Mouse (Mus musculus) fibroblast of lung, adult 2 months (primary cell): ENCODE results near the gene Mef2c.

Experiments used
- DNase-seq: peaks from one replicate; pipeline ENCODE4 v3.0.0-alpha.2; 2011; ENCODE audit warnings: low read depth

Mef2c gene

GRCm38 (mm10) chr13:83610124-83610523 is 106.3 kb downstream of the Mef2c start:
- DNase-seq: no peak

- DNase-seq: no peak
Measured at GRCm38 (mm10) chr13:83612195-83612594, 108.4 kb downstream of the Mef2c start.

GRCm38 (mm10) chr13:83615875-83616274 is 112.0 kb downstream of the Mef2c start:
- DNase-seq: no peak

- DNase-seq: no peak
Measured at GRCm38 (mm10) chr13:83624651-83625050, 120.8 kb downstream of the Mef2c start.

DNA sequence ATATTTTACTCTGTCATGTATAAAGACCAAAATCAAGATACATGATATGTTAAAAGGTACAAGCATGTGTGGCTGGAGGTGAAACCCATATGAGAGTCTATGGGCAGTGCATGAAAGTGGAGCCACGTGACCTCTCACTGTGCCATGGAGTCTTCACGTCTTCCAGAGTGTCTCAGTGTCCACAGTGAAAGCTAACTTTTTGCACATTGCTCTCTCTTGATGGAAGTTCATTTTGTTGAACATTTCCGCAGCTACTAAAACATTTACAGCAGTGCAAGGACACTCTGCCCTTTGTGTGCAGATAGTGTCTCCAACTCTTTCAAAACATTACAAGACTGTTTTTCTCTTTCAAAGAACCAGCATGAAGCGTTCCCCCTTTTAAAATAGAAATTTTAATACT is 123.6 kb downstream of the Mef2c start:
- no peak for DNase-seq

DNA sequence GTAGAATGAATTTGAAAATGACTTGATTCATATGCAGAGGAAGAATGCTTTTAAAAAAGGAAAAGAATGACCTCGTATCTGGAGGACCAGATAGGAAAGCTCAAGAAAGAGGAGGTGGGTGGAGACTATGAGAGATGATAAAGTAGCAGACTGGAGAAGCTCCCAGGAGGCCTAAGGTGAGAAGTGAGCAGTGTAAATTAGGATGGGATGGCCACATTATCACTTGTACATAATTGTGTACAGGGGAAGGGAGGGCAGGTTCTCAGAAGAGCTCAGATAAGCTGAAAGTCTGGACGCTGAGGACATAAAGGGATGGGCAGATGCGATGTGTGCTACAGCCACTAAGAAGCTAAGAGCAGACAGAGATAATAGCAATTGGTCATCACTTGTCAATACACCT is 124.3 kb downstream of the Mef2c start:
- DNase-seq: no peak

- no peak for DNase-seq
Measured at GRCm38 (mm10) chr13:83633155-83633554, 129.3 kb downstream of the Mef2c start.

- no peak for DNase-seq
Measured at GRCm38 (mm10) chr13:83635218-83635617, 131.4 kb downstream of the Mef2c start.

GRCm38 (mm10) chr13:83637666-83638065 is 133.8 kb downstream of the Mef2c start:
- DNase-seq: no peak

DNA sequence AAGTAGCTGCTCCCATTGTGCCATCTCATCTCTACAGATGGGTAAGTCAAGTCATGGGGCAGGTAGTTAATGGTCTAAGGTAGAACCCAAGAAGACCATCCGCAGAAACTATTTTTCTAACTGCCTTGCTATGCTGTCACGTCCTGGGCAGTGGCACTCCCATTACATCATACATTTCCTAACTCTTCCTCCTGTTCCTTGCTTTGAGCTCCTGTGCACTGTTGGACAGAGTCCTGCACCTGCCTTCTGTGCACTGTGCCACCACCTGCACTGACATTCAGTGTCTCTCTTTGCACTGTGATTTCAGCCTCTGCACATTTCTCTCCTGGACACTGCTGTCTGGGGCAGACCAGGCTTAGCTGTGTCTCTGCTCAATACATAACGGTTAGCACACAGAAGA is 134.9 kb downstream of the Mef2c start:
- DNase-seq: no peak

GRCm38 (mm10) chr13:83649051-83649450 is 145.2 kb downstream of the Mef2c start:
- DNase-seq: no peak

DNA sequence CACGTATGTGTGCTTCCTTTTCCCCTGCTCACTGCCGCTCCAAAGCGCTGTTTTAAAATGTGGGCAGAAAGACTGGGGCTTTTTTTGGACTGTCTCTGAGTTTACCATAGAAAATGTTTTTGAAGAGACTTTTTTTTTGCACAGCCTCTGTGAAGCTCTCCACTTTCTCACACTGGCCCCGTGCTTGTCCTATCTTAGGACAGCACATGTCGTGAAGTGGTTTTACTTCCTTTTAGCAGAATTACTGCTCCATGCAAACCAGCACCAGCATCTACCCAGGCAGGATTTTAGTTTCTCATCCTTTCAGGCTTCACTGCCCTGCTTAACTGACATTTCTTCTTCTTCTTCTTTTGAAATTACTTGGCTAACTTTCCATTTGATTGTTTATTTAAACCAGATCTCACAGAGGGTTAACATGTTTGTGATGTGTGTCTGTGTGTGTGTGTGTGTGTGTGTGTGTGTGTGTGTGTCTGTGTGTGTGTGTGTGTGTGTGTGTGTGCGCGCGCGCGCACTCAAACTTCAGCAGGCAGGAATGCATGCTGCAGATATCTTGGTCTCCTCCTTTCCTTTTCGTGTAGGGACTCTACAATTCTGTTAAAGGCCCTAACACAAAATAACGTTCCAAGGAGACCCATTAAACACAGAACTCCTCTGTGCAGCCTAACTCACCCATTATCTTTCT is 146.1 kb downstream of the Mef2c start:
- no peak for DNase-seq

DNA sequence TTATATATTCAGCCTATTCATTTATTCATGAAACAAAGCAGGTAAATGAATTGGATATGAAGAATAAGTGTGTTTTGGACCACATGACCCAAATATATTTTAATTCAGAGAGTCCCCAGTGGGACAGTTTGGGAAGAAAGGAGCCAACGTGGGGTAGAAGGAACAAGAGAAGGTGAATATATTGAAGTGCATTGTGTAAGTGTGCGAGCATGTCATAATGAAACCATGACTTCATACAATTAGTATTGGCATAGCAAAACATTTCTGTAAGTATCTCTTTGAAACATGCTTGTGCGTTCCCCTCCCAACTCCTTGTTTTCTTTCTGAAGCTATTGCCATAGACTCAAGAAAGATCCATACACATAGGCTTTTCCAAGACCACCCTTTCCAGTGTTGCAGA is 147.0 kb downstream of the Mef2c start:
- no peak for DNase-seq

GRCm38 (mm10) chr13:83651941-83652548 is 148.2 kb downstream of the Mef2c start:
- DNase-seq: peak; percentile 12

GRCm38 (mm10) chr13:83652560-83652959 is 148.7 kb downstream of the Mef2c start:
- peak; percentile 1 for DNase-seq

GRCm38 (mm10) chr13:83654889-83655769 is 151.3 kb downstream of the Mef2c start:
- peak; percentile 67 for DNase-seq

- DNase-seq: no peak
Measured at GRCm38 (mm10) chr13:83656094-83656493, 152.3 kb downstream of the Mef2c start.

DNA sequence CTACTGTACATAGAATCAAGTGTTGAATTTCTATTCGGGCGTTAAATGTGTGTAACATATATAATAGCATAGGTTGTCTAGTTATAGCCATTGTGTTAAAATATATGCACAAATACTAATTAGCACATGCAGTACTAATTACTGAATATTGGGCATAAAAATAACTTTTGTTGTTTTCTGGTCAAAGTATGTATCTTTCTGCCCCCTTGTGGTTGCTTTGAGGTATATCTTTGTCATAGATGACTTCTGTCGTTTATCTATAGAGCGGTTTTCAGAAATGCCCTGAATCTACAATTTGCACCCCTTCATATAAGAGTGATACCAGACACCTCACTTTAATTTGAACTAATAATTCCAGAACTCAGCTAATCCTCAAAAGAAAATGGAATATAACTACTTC is 152.9 kb downstream of the Mef2c start:
- DNase-seq: peak; percentile 4

DNA sequence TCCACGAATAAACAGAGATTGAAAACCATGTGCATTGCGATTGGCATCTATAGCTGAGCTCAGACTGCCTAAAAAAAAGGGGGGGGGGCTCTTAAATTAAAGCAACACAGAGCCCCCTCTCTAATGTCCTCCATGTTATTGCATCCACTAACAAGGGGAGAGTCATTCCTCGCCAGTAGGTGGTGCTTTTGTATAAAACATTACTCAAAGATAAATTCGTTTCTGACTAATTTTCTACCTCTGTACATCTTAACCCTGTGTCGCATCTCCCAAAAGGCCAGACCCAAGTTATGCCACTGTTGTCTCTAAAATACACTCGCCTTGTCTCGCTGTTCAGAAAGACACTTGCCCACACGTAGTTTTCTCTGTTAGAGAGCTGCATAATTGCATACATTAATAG is 156.9 kb downstream of the Mef2c start:
- DNase-seq: no peak

DNA sequence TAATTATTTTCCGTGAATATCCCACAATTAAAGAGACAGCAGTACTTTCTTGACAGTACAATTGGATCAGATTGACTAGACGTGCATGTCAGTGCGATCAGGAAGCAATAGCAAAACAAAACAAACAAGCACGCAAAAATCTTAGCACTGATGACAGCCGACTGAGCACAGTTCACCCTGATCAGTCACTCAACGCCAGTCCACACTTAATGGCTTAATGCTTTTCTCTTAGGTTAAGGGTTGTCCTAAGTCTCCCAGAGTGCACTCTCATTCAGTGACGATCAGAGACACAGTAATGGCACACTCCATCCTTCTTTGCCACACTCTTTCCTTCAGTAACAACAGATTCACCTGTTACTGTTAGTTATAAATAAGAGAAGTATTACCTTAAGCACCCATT is 157.3 kb downstream of the Mef2c start:
- no peak for DNase-seq

- DNase-seq: no peak
Measured at GRCm38 (mm10) chr13:83662089-83662551, 158.3 kb downstream of the Mef2c start.

- no peak for DNase-seq
Measured at GRCm38 (mm10) chr13:83666179-83666578, 162.3 kb downstream of the Mef2c start.

GRCm38 (mm10) chr13:83667051-83667450 is 163.2 kb downstream of the Mef2c start:
- DNase-seq: no peak
